Mouse (Mus musculus) spleen, postnatal 14 days (tissue): ENCODE results near the gene Olfr135.

Source experiments
- DNase-seq, 2 experiments: peaks; one replicate each; pipeline ENCODE4 v3.0.0; 2021 to 2022; ENCODE audit warnings: low spot score in 2 of 2

The Olfr135 gene

DNA sequence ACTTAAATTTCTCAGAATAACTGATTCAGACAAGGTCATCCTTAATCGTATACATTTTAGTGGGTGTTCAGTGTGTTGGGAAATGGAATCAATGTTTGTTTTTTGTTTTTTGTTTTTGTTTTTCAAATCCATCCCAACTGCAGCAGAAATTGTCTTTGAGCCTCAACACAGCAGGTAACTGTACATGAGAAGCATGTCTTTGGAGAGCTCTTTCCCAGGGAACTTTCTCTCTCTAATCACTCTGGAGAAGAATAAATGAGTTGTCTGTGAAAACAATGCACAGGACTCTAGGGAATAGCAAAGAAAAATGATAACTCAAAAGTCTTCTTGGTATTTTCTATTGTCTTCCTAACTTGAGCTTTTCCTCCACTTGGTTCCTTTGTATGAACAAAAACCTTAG is at the start of gene Olfr135:
Olfr135 (plus strand) TSS at position 301 of the 400 bp plus-strand sequence.
- no peak for DNase-seq

- DNase-seq = no peak
Measured at GRCm38 (mm10) chr17:38171088-38171487, 33.0 kb upstream of the Olfr135 start, which contains the start of gene Olfr134. TSS of gene Olfr134 (plus strand) at chr17:38171388.
